Mouse (Mus musculus): ENCODE measurements at regions not wholly inside any gene's neighbourhood (a gene's known extent, or its start where the extent isn't known, plus 50 kb on each side); places are given as distances from the start of the nearest gene placed in this dataset.
"Not testable (repeated sequence)": the region's sequence is repeated elsewhere in the genome, so short reads cannot be mapped to it uniquely, and the experiment has no call there.

DNA sequence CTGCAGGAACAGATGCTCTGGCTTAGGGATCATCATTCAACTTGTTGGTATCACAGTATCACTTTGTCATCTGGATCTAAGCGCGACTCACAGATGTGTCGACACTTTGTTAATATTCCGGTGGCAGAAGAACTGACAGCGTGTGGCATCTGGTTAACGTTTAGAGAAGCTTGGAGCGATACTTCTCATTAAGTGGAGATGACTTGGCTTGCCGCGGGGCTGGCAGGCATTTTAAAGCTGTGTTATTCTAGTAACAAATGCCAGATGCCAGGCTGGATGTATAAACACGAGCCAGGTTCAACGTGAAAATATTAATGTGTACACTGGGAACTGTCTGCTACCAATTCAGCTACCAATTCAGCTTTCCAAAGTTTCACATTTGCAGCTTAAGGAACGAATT is 430.3 kb upstream of the Dab2 start:
- peak; percentile 51 for DNase-seq (ENCODE audit: low spot score)

DNA sequence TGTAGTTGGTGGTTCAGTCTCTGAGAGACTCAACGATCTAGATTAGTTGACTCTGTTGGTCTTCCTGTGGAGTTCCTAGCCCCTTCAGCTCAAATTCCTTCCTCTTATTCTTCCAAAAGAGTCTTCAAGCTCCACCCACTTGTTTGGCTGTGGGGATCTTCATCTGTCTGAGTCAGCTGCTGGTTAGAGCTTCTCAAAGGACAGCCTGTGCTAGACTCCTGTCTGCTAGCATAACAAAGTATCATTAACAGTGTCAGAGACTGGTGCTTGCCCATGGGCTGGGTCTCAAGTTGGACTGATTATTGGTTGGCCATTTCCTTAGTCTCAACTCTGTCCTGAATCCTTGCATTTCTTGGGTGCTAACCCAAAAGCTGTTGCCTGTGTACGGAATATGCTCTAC is 429.7 kb upstream of the Dab2 start:
- no peak for DNase-seq (ENCODE audit: low spot score)

- no peak for DNase-seq (ENCODE audit: low spot score)
These were observed 427.5 kb upstream of the Dab2 start for GRCm38 (mm10) chr15:5872042-5872441.

DNA sequence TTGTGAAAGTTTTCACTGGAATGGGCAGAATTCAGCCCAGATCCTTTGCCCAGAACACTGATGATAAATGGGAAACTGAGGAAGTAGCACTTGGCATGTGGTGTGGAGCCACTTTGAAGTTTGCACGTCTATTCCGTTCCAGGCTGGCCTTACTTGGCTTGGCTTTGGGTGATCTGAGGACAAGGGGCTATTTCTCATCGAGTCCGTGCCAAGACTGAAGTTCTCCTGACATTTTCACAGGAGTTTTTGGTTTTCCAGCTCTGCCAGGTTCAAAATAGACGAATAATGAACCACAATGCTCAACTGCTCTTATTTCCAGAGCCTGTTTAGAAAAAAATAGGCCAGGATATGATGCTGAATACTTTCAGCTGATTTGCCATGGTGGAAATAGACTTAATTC is 421.8 kb upstream of the Dab2 start:
- no peak for DNase-seq (ENCODE audit: low spot score)

DNA sequence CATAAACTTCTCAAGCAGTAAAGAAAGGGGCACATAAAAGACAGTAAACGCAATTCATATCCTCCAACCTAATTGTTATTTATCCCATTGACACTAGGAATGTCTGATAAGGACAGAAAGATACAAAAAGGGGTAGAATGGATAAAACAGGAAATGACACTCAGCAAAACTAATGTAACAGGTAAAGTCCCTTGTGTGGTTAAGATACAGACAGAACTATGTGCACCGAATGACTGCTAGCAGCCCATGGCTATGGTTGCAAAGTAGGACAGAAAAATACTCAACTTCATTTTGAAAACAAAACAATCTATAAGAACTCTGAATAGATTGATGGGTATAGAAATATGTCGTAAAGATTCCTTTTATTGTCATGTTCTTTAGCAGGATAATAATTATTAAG is 408.4 kb upstream of the Dab2 start:
- no peak for DNase-seq (ENCODE audit: low spot score)

- DNase-seq (ENCODE audit: low spot score): no peak
These were observed 407.6 kb upstream of the Dab2 start for GRCm38 (mm10) chr15:5892034-5892433.

- not testable (repeated sequence) for DNase-seq (ENCODE audit: low spot score)
These were observed 403.7 kb upstream of the Dab2 start for GRCm38 (mm10) chr15:5895688-5896470.

- peak; percentile 69 for DNase-seq (ENCODE audit: low spot score)
These were observed 384.3 kb upstream of the Dab2 start for GRCm38 (mm10) chr15:5915261-5915660.

GRCm38 (mm10) chr15:5920058-5920457 is 379.5 kb upstream of the Dab2 start:
- DNase-seq (ENCODE audit: low spot score): no peak

- no peak for DNase-seq (ENCODE audit: low spot score)
These were observed 371.8 kb upstream of the Dab2 start for GRCm38 (mm10) chr15:5927768-5928167.

DNA sequence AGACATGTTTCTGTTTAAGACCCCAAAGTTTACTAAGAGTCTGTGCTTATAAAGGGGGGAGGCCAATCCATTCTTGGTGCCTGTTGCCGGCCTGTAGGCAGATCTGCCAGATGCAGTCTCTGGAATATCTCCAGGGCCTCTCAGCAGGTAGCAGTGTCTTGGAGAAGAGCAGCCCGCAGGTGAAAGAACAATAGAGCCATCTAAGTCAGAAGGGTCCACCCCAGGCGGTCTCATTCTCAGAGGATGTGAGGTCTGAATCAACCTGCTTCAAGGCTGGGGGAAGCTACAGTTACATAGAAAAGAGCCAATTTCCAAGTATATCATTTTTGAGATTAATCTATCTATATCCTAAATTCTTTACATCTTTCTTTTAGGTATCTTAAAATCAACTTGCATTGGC is 366.0 kb upstream of the Dab2 start:
- DNase-seq (ENCODE audit: low spot score): no peak

- DNase-seq (ENCODE audit: low spot score): no peak
These were observed 358.6 kb upstream of the Dab2 start for GRCm38 (mm10) chr15:5940945-5941344.

DNA sequence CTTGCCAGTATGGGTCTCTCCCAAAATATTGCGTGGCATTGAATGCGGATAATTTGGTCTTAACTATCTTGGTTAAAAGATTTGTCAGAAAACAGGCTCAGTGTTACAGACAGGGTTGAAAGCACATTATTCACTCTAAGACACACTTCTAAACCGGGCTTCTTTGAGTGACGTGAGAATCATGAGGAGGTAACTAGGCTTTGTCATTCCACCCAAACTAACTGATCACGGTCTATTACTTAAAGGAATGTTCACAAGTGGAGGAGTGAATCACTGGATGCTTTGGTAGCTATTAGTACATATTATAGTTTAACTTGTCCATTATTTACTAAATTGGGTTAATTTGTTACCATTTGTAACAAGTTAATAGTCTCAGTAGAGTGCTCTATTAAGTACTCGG is 352.9 kb upstream of the Dab2 start:
- no peak for DNase-seq (ENCODE audit: low spot score)

DNA sequence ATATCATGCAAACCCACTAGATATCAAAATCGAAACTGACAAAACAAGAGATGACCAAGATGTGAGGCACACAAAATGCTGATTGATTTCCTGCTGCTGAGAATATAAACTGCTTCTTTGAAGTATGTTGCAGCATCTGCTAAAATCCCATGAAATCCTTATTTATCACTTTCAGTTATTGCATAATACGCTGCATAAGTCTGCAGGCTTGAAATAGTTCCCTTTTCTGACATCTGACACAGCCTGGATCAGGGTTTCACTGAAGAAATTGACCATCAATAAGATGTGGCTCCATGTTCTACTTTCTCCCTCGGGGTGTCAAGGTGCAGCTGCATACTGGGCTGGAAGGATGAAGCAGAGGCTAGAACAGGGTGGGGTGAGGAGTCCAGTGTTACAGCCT is 348.7 kb upstream of the Dab2 start:
- DNase-seq (ENCODE audit: low spot score): no peak

DNA sequence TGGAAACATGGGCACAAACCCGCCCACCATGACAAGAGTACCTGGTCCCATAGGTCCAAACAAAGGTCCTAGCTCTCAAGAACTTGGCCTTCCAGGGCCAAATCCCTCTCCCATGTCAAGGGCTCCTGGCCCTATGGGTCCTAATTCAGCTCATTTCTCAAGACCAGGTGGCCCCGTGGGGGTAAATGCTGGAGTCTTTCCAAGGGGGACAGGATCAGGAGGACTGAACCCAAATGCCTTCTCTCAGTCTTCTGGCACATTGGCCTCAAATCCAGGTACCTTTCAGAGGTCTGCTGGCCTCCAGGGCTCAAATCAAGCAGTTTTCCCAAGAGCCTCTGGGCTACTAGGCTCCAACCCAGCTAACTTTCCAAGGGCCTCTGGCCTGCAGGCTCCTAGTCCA is 347.9 kb upstream of the Dab2 start:
- DNase-seq (ENCODE audit: low spot score): not testable (repeated sequence)

GRCm38 (mm10) chr15:5953106-5953505 is 346.5 kb upstream of the Dab2 start:
- no peak for DNase-seq (ENCODE audit: low spot score)

DNA sequence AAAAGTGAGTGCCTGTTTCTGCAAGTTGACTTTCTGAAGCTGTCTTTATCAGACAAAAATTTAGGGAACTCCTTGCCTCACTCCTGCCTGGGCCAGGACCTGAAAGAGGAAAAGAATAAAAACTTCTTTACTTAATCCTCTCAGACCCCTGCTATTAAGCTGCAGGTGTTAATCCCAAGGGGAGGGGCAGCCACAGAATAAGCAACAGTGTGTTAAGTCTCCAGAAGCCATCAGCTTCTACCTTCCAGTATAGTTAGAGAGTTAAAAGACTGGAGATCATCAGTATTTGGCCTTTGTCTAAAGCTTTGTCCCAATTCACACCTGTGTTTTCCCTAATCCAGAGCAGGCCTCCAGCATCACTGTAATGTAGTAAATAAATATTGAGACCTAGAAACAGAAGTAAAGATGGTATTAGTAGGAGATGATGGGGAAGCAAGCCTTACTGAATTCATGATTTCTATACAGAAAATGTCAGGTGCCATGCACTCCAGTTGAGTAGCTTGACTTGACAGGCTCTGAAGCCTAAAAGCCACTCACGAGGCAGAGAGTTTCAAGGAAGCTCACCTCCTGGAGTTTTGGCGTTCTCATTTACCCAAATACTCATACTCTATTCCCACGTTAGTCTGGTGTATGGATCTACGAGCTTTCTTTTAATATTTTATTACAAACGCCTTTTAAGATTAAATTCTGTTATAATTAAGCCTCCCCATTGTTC is 308.1 kb upstream of the Dab2 start:
- DNase-seq (ENCODE audit: low spot score): no peak

GRCm38 (mm10) chr15:5992146-5992545 is 307.4 kb upstream of the Dab2 start:
- DNase-seq (ENCODE audit: low spot score): not testable (repeated sequence)

- DNase-seq (ENCODE audit: low spot score): no peak
These were observed 298.8 kb upstream of the Dab2 start for GRCm38 (mm10) chr15:6000816-6001215.

GRCm38 (mm10) chr15:6001394-6001793 is 298.2 kb upstream of the Dab2 start:
- no peak for DNase-seq (ENCODE audit: low spot score)

- no peak for DNase-seq (ENCODE audit: low spot score)
These were observed 284.6 kb upstream of the Dab2 start for GRCm38 (mm10) chr15:6014982-6015381.

- no peak for DNase-seq (ENCODE audit: low spot score)
These were observed 282.9 kb upstream of the Dab2 start for GRCm38 (mm10) chr15:6016637-6017049.

DNA sequence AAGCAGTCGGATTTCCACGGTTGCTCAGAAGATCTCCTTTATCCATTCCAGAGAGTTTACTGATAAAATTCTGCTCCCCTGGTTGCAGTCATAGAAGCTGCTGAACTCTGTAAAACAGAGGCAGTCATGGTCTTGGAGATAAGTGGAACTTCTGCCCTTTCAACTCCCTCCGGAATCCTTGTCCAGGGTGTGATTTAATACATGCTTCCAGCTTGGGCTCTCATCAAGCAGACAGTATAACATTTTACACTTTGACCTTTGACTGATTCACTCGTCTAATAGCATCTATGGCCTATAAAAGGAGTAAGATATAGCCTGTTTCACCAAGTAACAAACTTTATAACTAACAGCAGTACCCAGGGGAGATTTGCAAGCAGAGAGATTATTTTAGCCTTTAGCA is 274.0 kb upstream of the Dab2 start:
- DNase-seq (ENCODE audit: low spot score): peak; percentile 11

DNA sequence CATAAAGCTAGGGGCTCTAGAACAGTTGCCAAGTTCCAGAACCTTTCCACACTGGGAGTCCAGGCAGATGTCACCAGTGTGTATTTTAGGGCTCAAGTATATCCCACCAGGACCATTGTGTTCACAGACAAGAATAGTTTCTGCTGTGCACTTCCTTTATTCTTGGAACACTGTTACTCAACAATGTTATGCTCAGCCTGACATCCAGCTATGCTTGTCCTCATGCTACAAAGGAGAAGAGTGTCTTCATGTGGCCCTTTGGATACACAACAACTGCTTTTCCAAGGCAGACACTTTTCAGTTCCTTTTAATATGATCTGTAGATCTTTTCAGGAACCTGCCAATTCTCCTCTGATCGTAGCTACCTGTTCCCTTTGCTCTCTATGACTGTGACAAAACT is 270.4 kb upstream of the Dab2 start:
- DNase-seq (ENCODE audit: low spot score): no peak
